Mouse (Mus musculus) left cerebral cortex, postnatal 4 days (tissue): ENCODE measurements around the gene Rnf13. TPM values are rescaled to one million over a fixed set of nuclear protein-coding genes. Genes with fewer than 3 reads are reported as not detected.
A peak's percentile ranks its signal among the peaks of the same experiment; 100 is the strongest.

Source experiments
- DNase-seq: peaks from one replicate; pipeline ENCODE4 v3.0.0-alpha.2; 2022
- intact Hi-C: fragments of 180-260 bp; cut with DNase I; formaldehyde crosslinking; loops from one replicate; pipeline ENCODE4 v1.15.1; 2025
- total RNA-seq, 2 experiments: library from RNA; stranded (reverse); gene quantifications; 2 replicates each; pipeline ENCODE4 v1.2.3; 2021

The Rnf13 gene
- total RNA-seq, 2 experiments from 2014 or later: 44.1 to 47.6 TPM

- peak; percentile 26 for DNase-seq
- intact Hi-C loops: loop anchor here (5.0 kb wide), 1 partner anchor 276 kb away; no protein-coding TSS in a partner anchor
These were observed 110.2 kb downstream of the Rnf13 start for GRCm38 (mm10) chr3:57845786-57846661.

GRCm38 (mm10) chr3:57846662-57846911, 110.7 kb downstream of the Rnf13 start:
- no peak for DNase-seq
- intact Hi-C loops: loop anchor here (5.0 kb wide), 1 partner anchor 276 kb away; no protein-coding TSS in a partner anchor

DNA sequence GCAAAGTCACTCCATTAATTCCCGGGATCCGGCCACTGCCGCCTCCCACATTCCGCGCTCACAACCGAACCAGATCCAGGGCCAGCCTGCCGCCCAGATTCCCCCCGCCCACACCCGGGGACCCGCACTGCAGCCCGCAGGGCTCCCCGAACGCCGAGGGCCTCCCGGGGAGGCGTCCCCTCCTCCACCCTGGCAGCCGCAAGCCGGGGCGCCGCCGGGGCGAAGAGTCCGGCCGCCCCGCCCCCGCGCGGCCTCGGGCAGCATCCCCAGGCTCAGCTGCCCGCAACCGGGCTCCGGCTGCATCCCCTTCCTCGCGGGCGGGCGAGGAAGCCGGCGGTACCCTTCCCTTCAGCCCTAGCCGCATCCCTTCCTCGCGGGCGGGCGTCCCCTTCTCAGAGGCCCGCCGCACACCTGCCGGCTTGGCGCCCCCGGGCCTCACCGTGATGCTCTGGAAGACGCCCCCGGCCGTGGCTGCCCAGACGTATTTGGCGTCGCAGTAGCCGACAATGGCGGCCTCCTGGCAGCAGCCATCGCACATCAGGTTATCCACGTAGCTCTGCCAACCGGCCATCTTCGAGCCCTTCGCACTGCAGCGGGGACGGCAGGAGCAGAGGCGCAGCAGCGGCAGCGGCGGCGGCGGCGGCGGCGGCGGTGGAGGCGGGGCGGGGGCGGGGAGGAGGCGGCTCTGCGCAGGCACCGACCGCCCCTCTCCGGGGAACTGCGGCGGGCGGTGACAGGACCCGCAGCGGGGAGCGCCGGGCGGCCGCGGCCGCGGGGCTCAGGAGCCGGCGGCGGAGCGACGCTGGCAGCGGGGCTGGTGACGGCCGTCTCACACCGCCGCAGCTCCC, 111.3 kb downstream of the Rnf13 start:
- intact Hi-C loops: loop anchor here (5.0 kb wide), 1 partner anchor 275 kb away; no protein-coding TSS in a partner anchor
- DNase-seq: peak; percentile 74

GRCm38 (mm10) chr3:57847760-57848185, 111.9 kb downstream of the Rnf13 start, which contains the start of gene Pfn2:
Gene Pfn2 (minus strand): TSS chr3:57848079.
- intact Hi-C loops: loop anchor here (5.0 kb wide), 1 partner anchor 275 kb away; no protein-coding TSS in a partner anchor
- DNase-seq: peak; percentile 92

DNA sequence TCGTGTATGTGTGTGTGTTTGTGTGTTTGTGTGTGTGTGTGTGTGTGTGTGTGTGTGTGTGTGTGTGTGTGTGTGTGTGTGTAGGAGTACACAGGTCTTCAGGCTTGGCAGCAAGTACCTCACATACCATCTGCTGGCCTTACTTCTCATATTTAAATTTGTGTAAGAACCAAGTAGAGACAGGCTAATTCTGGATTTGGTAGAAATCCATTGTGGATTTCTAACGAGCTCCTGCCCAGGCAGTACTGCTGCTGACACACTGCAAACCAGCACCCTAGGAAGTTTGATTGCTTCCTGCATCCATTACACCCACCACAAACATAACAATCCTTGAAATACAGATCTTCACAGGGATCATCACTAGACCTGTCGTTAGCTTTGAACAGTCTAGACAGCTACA, 147.1 kb downstream of the Rnf13 start:
- intact Hi-C loops: no loop called here
- no peak for DNase-seq

Other genes with a start within 250 kb of the Rnf13 start
- 10 to 100 TPM; 18.2 to 21.6 TPM for gene Wwtr1, start 160.2 kb upstream of the Rnf13 start, total RNA-seq
- 10 to 100 TPM; 31.2 to 32.6 TPM for gene Commd2, start 84.3 kb upstream of the Rnf13 start, total RNA-seq
- gene Ankub1, start 43.3 kb upstream of the Rnf13 start, total RNA-seq: under 1 TPM; 0.52 to 0.58 TPM
- 100 to 1,000 TPM; 477 to 480 TPM for gene Pfn2, start 112.0 kb downstream of the Rnf13 start, total RNA-seq